Mouse (Mus musculus) monocyte, adult 5-6 weeks (primary cell): ENCODE data around the gene Polr2a. TPM values are rescaled to one million over a fixed set of nuclear protein-coding genes. Genes with fewer than 3 reads are reported as not detected.
"Not testable (repeated sequence)": the region's sequence is repeated elsewhere in the genome, so short reads cannot be mapped to it uniquely, and the experiment has no call there.

Experiments used
- ATAC-seq: fragments of 153-309, 156-312 bp; replicated peaks from 2 replicates; pipeline ENCODE4 v1.8.0; 2017; ENCODE audit warnings: mild to moderate bottlenecking; ENCODE audit not compliant: low TSS enrichment, insufficient number of reproducible peaks, severe bottlenecking, poor library complexity, low FRiP score
- total RNA-seq: library from RNA; stranded (forward); fragments of 200-1000, 200-491, 200-594 nt; gene quantifications from 3 replicates; pipeline ENCODE4 v1.2.3, GENCODE M21; 2017

The Polr2a gene
- total RNA-seq, 1 experiment from 2014 or later = 48.7 TPM

- ATAC-seq = no peak
Observed at GRCm38 (mm10) chr11:69711082-69711481, 47.4 kb downstream of the Polr2a start.

- no peak for ATAC-seq
Observed at GRCm38 (mm10) chr11:69710470-69710869, 48.0 kb downstream of the Polr2a start.

GRCm38 (mm10) chr11:69709554-69710446, 48.6 kb downstream of the Polr2a start:
- no peak for ATAC-seq

- ATAC-seq = no peak
Observed at GRCm38 (mm10) chr11:69708614-69709265, 49.7 kb downstream of the Polr2a start.

GRCm38 (mm10) chr11:69707873-69708381, 50.5 kb downstream of the Polr2a start:
- ATAC-seq = no peak

- ATAC-seq = no peak
Observed at GRCm38 (mm10) chr11:69707480-69707847, 51.0 kb downstream of the Polr2a start.

- no peak for ATAC-seq
Observed at GRCm38 (mm10) chr11:69706775-69707479, 51.5 kb downstream of the Polr2a start.

- no peak for ATAC-seq
Observed at GRCm38 (mm10) chr11:69704613-69705010, 53.8 kb downstream of the Polr2a start.

GRCm38 (mm10) chr11:69703814-69704612, 54.4 kb downstream of the Polr2a start:
- no peak for ATAC-seq

GRCm38 (mm10) chr11:69703381-69703780, 55.1 kb downstream of the Polr2a start:
- not testable (repeated sequence) for ATAC-seq

- ATAC-seq = not testable (repeated sequence)
Observed at GRCm38 (mm10) chr11:69702886-69703285, 55.6 kb downstream of the Polr2a start.

- no peak for ATAC-seq
Observed at GRCm38 (mm10) chr11:69699595-69699994, 58.8 kb downstream of the Polr2a start.

- no peak for ATAC-seq
Observed at GRCm38 (mm10) chr11:69698574-69698973, 59.9 kb downstream of the Polr2a start.

- no peak for ATAC-seq
Observed at GRCm38 (mm10) chr11:69697396-69697795, 61.0 kb downstream of the Polr2a start.

- peak; percentile 78 for ATAC-seq
Observed at GRCm38 (mm10) chr11:69695361-69696181, 62.9 kb downstream of the Polr2a start, which contains the start of the genes Tnfsf12 and Tnfsfm13. TSS of gene Tnfsf12 (minus strand) at chr11:69695849. TSS of gene Tnfsfm13 (minus strand) at chr11:69696098.

GRCm38 (mm10) chr11:69695046-69695360, 63.4 kb downstream of the Polr2a start:
- ATAC-seq = no peak

- ATAC-seq = no peak
Observed at GRCm38 (mm10) chr11:69693421-69693965, 64.9 kb downstream of the Polr2a start.
